8 mouse cellular contexts compared by ENCODE assay signal in the genomic region with DNA sequence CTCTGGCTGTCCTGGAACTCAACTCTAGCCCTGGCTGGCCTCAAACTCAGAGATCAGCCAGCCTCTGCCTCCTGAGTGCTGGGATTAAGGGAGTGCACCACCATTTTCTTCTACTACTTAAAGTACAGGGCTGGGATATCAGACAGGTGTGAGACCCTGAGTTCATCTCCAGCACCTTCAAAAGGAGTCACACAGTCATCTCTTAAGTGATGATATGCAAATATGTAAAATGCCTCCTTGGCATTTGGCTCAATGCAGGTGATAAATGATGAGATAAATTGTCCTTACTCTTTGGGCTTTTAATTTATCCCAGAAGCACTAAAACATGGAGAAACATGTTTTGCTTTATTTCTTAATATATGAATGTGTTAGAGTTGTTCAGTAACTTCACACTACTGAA. TPM values are rescaled to one million over a fixed set of nuclear protein-coding genes. Genes with fewer than 3 reads are reported as not detected.
DNase-seq lines count a peak whose midpoint lies in the region; ATAC-seq and TF ChIP-seq lines count a peak whose summit lies in the region.

No protein-coding gene starts in this region.

- no peak overlapping the region for H3K4me3 ChIP-seq in kidney, embryonic 16.5 days (ENCODE audit: low read length)
- H3K4me3 ChIP-seq in kidney, adult 2 months (ENCODE audit: insufficient read depth, low read depth, low read length) = no peak overlapping the region
- peak overlapping the region; percentile 96; the same call in 1 of the 2 replicates for H3K4me3 ChIP-seq in embryonic facial prominence, embryonic 14.5 days (ENCODE audit: low read depth, low read length)
- peak overlapping the region; percentile 99 for H3K4me3 ChIP-seq in limb, embryonic 10.5 days
- no peak overlapping the region for H3K4me3 ChIP-seq in neural tube, embryonic 13.5 days

- TF ChIP-seq POLR2A in kidney, adult 2 months (IDR thresholded peaks at IDR 0.05; ENCODE audit: low read depth, low read length) = no peak

- no peaks in the 10 kb centered on the region for H3K9me3 ChIP-seq in kidney, embryonic 16.5 days (ENCODE audit: low read length)
- H3K9me3 ChIP-seq in embryonic facial prominence, embryonic 14.5 days (ENCODE audit: control insufficient read depth, low read length) = no peaks in the 10 kb centered on the region
- H3K9me3 ChIP-seq in limb, embryonic 10.5 days (replicated peaks) = no peaks in the 10 kb centered on the region
- no peaks in the 10 kb centered on the region for H3K9me3 ChIP-seq in neural tube, embryonic 13.5 days

- no peaks in the 10 kb centered on the region for H3K36me3 ChIP-seq in kidney, embryonic 16.5 days (ENCODE audit: insufficient read depth, low read length)
- H3K36me3 ChIP-seq in kidney, adult 2 months (ENCODE audit: control insufficient read depth, insufficient read depth, low read length) = no peaks in the 10 kb centered on the region
- H3K36me3 ChIP-seq in embryonic facial prominence, embryonic 14.5 days (ENCODE audit: control insufficient read depth, insufficient read depth, low read length) = no peaks in the 10 kb centered on the region
- peaks cover 19% of the 10 kb centered on the region for H3K36me3 ChIP-seq in limb, embryonic 10.5 days
- H3K36me3 ChIP-seq in neural tube, embryonic 13.5 days = no peaks in the 10 kb centered on the region

- H3K4me2 ChIP-seq in kidney, embryonic 16.5 days (replicated peaks; ENCODE audit: low read depth, low read length) = peak overlapping the region; percentile 23; the same call in 1 of the 2 replicates
- H3K4me2 ChIP-seq in embryonic facial prominence, embryonic 14.5 days (ENCODE audit: low read depth, low read length) = peak overlapping the region; percentile 69
- peak overlapping the region; percentile 73 for H3K4me2 ChIP-seq in neural tube, embryonic 13.5 days

- no peak for ATAC-seq in kidney, embryonic 16.5 days (ENCODE audit: low FRiP score, low TSS enrichment)
- no peak for ATAC-seq in embryonic facial prominence, embryonic 14.5 days (ENCODE audit: low read depth)
- no peak for ATAC-seq in neural tube, embryonic 13.5 days (ENCODE audit: low read depth)

- H3K27ac ChIP-seq in kidney, embryonic 16.5 days (ENCODE audit: low read length) = no peak overlapping the region
- no peak overlapping the region for H3K27ac ChIP-seq in kidney, adult 2 months (ENCODE audit: insufficient read depth, low read depth, low read length)
- no peak overlapping the region for H3K27ac ChIP-seq in embryonic facial prominence, embryonic 14.5 days (replicated peaks; ENCODE audit: low read depth, low read length)
- no peak overlapping the region for H3K27ac ChIP-seq in limb, embryonic 10.5 days
- no peak overlapping the region for H3K27ac ChIP-seq in neural tube, embryonic 13.5 days (replicated peaks)

- DNase-seq in kidney, adult 2 months = no peak
- DNase-seq in embryonic facial prominence, embryonic 14.5 days (ENCODE audit: low spot score) = no peak
- no peak for DNase-seq in limb, embryonic 10.5 days (ENCODE audit: low spot score)
- no peak for DNase-seq in embryo, embryonic 9.5 days (ENCODE audit: extremely low spot score)
- DNase-seq in frontal cortex, postnatal 14 days (ENCODE audit: low spot score in 2 of 2) = no peak
- DNase-seq in yolk sac, embryonic 10.5 days (ENCODE audit: low spot score) = no peak

- H3K27me3 ChIP-seq in kidney, embryonic 16.5 days (ENCODE audit: insufficient read depth, low read length) = no peaks in the 10 kb centered on the region
- H3K27me3 ChIP-seq in kidney, adult 2 months (replicated peaks; ENCODE audit: control insufficient read depth, insufficient read depth, low read length) = no peaks in the 10 kb centered on the region
- H3K27me3 ChIP-seq in embryonic facial prominence, embryonic 14.5 days (replicated peaks; ENCODE audit: control insufficient read depth, insufficient read depth, low read length) = no peaks in the 10 kb centered on the region
- no peaks in the 10 kb centered on the region for H3K27me3 ChIP-seq in limb, embryonic 10.5 days (ENCODE audit: low read depth, poor library complexity, severe bottlenecking)
- H3K27me3 ChIP-seq in neural tube, embryonic 13.5 days = no peaks in the 10 kb centered on the region

- peaks cover 20% of the 10 kb centered on the region for H3K4me1 ChIP-seq in kidney, embryonic 16.5 days (ENCODE audit: insufficient read depth, low read length)
- peaks cover 3% of the 10 kb centered on the region; the same call in 1 of the 2 replicates for H3K4me1 ChIP-seq in kidney, adult 2 months (ENCODE audit: control insufficient read depth, insufficient read depth, low read length)
- H3K4me1 ChIP-seq in embryonic facial prominence, embryonic 14.5 days (ENCODE audit: control insufficient read depth, insufficient read depth, low read length) = peaks cover 26% of the 10 kb centered on the region
- peaks cover 16% of the 10 kb centered on the region for H3K4me1 ChIP-seq in limb, embryonic 10.5 days
- H3K4me1 ChIP-seq in neural tube, embryonic 13.5 days (replicated peaks) = peaks cover 45% of the 10 kb centered on the region

- no peak for TF ChIP-seq CTCF in kidney, adult 2 months (conservative IDR thresholded peaks at IDR 0.05; ENCODE audit: insufficient read depth, insufficient read length, low read depth, low read length)

- H3K9ac ChIP-seq in kidney, embryonic 16.5 days (replicated peaks; ENCODE audit: low read length) = no peak overlapping the region
- H3K9ac ChIP-seq in embryonic facial prominence, embryonic 14.5 days (ENCODE audit: low read depth, low read length) = no peak overlapping the region
- H3K9ac ChIP-seq in neural tube, embryonic 13.5 days = 0 out of 2 replicates have a peak overlapping the region, but pooled peaks have one; percentile 26

RNA-seq across cellular contexts. Expression of a gene that starts 2.0 kb away (rescaled TPM):
- 69.5 and 75.0 TPM in 2 replicates for polyA plus RNA-seq in kidney, embryonic 16.5 days (2015; fragmentation: Nextera tagmentation; extraction: Ambion mirVana)
- polyA plus RNA-seq in kidney, adult 2 months (2012; rRNA removed) = 140 and 202 TPM in 2 replicates
- 74.3 and 81.3 TPM in 2 replicates for polyA plus RNA-seq in embryonic facial prominence, embryonic 14.5 days (2014; fragmentation: Nextera tagmentation; extraction: Ambion mirVana)
- polyA plus RNA-seq in limb, embryonic 10.5 days (2016; fragmentation: Nextera tagmentation; extraction: Ambion mirVana) = 87.3 and 88.1 TPM in 2 replicates
- polyA plus RNA-seq in neural tube, embryonic 13.5 days (2015; fragmentation: Nextera tagmentation; extraction: Ambion mirVana) = 98.1 and 101 TPM in 2 replicates

Comparison
In these comparisons a context has a peak if more than half of its experiments do, and no peak if none do; other contexts are left out.
1. H3K4me2 ChIP-seq: peak in every context shown above with its lines; median percentile 73 in neural tube, embryonic 13.5 days; 69 in embryonic facial prominence, embryonic 14.5 days; 23 in kidney, embryonic 16.5 days.
2. H3K4me3 ChIP-seq: peak in embryonic facial prominence, embryonic 14.5 days (single experiment) and limb, embryonic 10.5 days (single experiment); none in kidney, embryonic 16.5 days (single experiment), kidney, adult 2 months (single experiment) and neural tube, embryonic 13.5 days (single experiment).